Mouse (Mus musculus): ENCODE data around the gene 0610012G03Rik. TPM values are rescaled to one million over a fixed set of nuclear protein-coding genes. Genes with fewer than 3 reads are reported as not detected.

0610012G03Rik gene
- total RNA-seq (2023): 10 to 100 TPM; 18.5 to 20.5 TPM

GRCm38 (mm10) chr16:31948345-31948774 lies at the start of gene 0610012G03Rik, which contains the start of gene Ncbp2:
TSS of gene 0610012G03Rik (minus strand) at chr16:31948494.
TSS of gene Ncbp2 (plus strand) at chr16:31948513.

GRCm38 (mm10) chr16:31933751-31934549 lies 14.3 kb downstream of the 0610012G03Rik start, which contains the start of gene Pigz:
TSS of gene Pigz (plus strand) at chr16:31933851.

Other genes starting within 250 kb of the 0610012G03Rik start
- gene Meltf, start 69.7 kb downstream of the 0610012G03Rik start, total RNA-seq (2023): under 1 TPM in 1 of 2 experiments, not detected in 1; 0.17 TPM
- gene Pigz, start 14.6 kb downstream of the 0610012G03Rik start, total RNA-seq (2023): not detected
- 10 to 100 TPM; 26.9 to 28.9 TPM for gene Ncbp2, start within 50 bp of the 0610012G03Rik start, total RNA-seq (2023)
- gene Senp5, start 54.8 kb upstream of the 0610012G03Rik start, total RNA-seq (2023): 10 to 100 TPM; 26.1 to 27.7 TPM
- gene Pak2, start 130.8 kb upstream of the 0610012G03Rik start, total RNA-seq (2023): 100 to 1,000 TPM; 117 to 119 TPM
- gene Pigx, start 151.2 kb upstream of the 0610012G03Rik start, total RNA-seq (2023): 10 to 100 TPM; 52.7 to 68.5 TPM
- 10 to 100 TPM; 10.1 to 11.9 TPM for gene Cep19, start 151.3 kb upstream of the 0610012G03Rik start, total RNA-seq (2023)
- gene Nrros, start 217.1 kb upstream of the 0610012G03Rik start, total RNA-seq (2023): 10 to 100 TPM; 85.5 to 97.1 TPM
- not detected for gene Bex6, start 231.3 kb upstream of the 0610012G03Rik start, total RNA-seq (2023)

Data from T-cell, adult 66 days (primary cell).